Mouse (Mus musculus) limb, embryonic 12.5 days (tissue): ENCODE data around the gene Bcas3. TPM values are rescaled to one million over a fixed set of nuclear protein-coding genes. Genes with fewer than 3 reads are reported as not detected.

Experiments used
- ATAC-seq: fragments of 200-750 bp; cut with Nextera tagmentation; 2 replicates; pipeline ENCODE4 v1.8.0; 2017; ENCODE audit warnings: low read depth, moderate TSS enrichment; ENCODE audit not compliant: insufficient number of reproducible peaks, insufficient read depth, low FRiP score, low TSS enrichment
- H3K27ac ChIP-seq: fragments of 300-500 bp; sonication (generic); 2 replicates; pipeline ENCODE4 v1.5.1; 2016; ENCODE audit warnings: mild to moderate bottlenecking, moderate library complexity
- H3K27me3 ChIP-seq: fragments of 300-500 bp; sonication (generic); 2 replicates; pipeline ENCODE4 v1.6.1; 2016; ENCODE audit warnings: mild to moderate bottlenecking, moderate library complexity
- H3K36me3 ChIP-seq: fragments of 300-500 bp; sonication (generic); 2 replicates; pipeline ENCODE4 v1.6.1; 2016; ENCODE audit warnings: mild to moderate bottlenecking, moderate library complexity
- H3K4me1 ChIP-seq: fragments of 300-500 bp; sonication (generic); replicated peaks from 2 replicates; pipeline ENCODE4 v1.6.1; 2016
- H3K4me2 ChIP-seq: fragments of 300-500 bp; sonication (generic); 2 replicates; pipeline ENCODE4 v1.6.1; 2016; ENCODE audit warnings: mild to moderate bottlenecking, moderate library complexity
- H3K4me3 ChIP-seq: fragments of 300-500 bp; sonication (generic); replicated peaks from 2 replicates; pipeline ENCODE4 v1.5.1; 2016; ENCODE audit warnings: mild to moderate bottlenecking
- H3K9ac ChIP-seq: fragments of 300-500 bp; sonication (generic); replicated peaks from 2 replicates; pipeline ENCODE4 v1.6.1; 2016; ENCODE audit warnings: mild to moderate bottlenecking, moderate library complexity
- H3K9me3 ChIP-seq: fragments of 300-500 bp; sonication (generic); 2 replicates; pipeline ENCODE4 v1.6.1; 2016; ENCODE audit warnings: mild to moderate bottlenecking, moderate library complexity
- WGBS: fragments of 180-500 bp; shearing (Covaris S2); methylation state at CpG from one replicate; pipeline ENCODE4 v1.1.7; 2016; 5-methylcytosine and 5-hydroxymethylcytosine counted together
- microRNA-seq: library from miRNA; unstranded; fragments of <30 nt; microRNA quantifications from one replicate; pipeline ENCODE4, GENCODE M21; 2017
- polyA plus RNA-seq: library from polyadenylated mRNA; unstranded; fragments of >200 nt; fragmentation: Nextera tagmentation; extraction: Ambion mirVana; gene quantifications from 2 replicates; pipeline ENCODE4 v1.2.1, GENCODE M21; 2016

The Bcas3 gene
- polyA plus RNA-seq, 1 experiment from 2014 or later = 29.7 TPM

DNA sequence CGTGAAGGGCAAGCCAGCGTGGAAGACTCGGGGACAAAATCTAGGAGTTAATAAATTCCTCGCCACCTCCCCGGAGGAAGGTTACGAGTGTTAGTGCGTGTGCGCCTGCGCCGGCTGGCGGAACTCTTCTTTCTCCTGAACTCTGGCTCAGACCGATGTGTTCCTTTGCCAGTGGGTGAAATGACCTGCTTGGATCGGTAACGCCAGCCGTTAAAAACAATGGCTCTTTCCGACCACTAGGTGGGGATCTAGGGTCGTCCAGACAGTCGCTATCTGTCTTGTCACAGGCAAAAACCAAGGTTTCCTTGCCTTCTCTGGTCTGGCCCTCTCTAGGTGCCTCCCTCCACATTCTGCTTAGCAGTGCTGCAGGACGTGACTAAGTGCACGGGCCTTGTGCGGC lies 496.1 kb downstream of the Bcas3 start:
- Histone ChIP-seq H3K9me3 (no peaks in the 10 kb centered on the region), H3K27me3 (peaks cover 18% of the 10 kb centered on the region; the same call in 1 of the 2 replicates), H3K4me2 (peak overlapping the region; percentile 52), H3K4me3 (peak overlapping the region; percentile 23), H3K4me1 (peaks cover 4% of the 10 kb centered on the region), H3K9ac (0 out of 2 replicates have a peak overlapping the region, but pooled peaks have one; percentile 28), H3K27ac (no peak overlapping the region), H3K36me3 (no peaks in the 10 kb centered on the region)
- 1% methylated on average over 21 of the region's 21 CpGs for WGBS
- ATAC-seq = peak; percentile 32; the same call in 1 of the 2 replicates

DNA sequence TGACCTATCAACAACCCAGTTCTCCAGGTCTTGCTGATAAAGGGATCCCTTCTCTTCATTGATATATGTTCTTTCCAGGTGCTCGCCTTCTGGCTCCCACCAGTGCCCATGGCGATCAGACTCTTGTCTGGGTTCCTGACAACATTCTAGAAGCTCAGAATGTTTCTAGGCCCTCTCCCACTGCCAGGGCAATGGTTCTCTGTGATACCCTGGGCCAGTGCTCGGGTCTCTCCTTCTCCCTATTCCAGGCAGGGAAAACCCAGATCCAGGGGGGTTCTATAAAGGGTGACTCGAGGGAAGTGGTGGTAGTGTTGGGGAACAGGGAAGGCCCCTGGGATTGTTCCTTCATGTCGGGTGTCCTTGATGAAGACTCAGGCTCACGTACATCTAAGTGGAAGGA lies 497.3 kb downstream of the Bcas3 start, which contains the start of gene Gm11444:
TSS of gene Gm11444 (minus strand) at position 101 of the 400 bp plus-strand sequence.
- Histone ChIP-seq H3K9ac (no peak within 1 kb of the TSS), H3K27me3 (peaks cover 14% of the 10 kb centered on the region; the same call in 1 of the 2 replicates), H3K4me2 (peak within 1 kb of the TSS; percentile 52; the same call in 1 of the 2 replicates), H3K4me1 (no peaks in the 10 kb centered on the region; the same call in none of the 2 replicates), H3K27ac (no peak within 1 kb of the TSS), H3K4me3 (no peak within 1 kb of the TSS), H3K9me3 (peaks cover 4% of the 10 kb centered on the region; the same call in 1 of the 2 replicates), H3K36me3 (no peaks in the 10 kb centered on the region)
- ATAC-seq = no peak
- WGBS = 91% methylated on average over 6 of the region's 6 CpGs

DNA sequence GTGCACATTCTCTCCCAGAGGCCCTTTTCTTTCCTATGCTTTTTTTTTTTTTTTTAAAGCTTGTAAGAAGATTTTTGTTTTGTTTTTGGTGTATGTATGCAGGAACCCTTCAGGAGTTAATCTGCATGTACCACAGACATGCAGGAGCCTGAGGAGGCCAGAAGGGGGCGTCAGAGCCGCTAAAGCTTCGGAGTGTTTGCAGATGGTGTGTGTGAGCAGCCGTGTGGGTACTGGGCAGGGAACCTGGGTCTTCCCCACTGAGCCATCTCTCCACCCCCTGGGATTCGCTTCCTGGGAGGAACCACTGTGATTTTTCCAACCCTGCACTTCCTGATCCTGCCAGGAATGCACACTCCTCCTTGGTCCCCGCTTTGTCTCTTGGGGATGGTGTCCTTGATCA lies 497.8 kb downstream of the Bcas3 start:
- WGBS = 42% methylated on average over 6 of the region's 6 CpGs
- H3K9ac ChIP-seq = no peak overlapping the region
- no peaks in the 10 kb centered on the region for H3K36me3 ChIP-seq
- no peak overlapping the region for H3K4me2 ChIP-seq
- H3K4me1 ChIP-seq = no peaks in the 10 kb centered on the region; the same call in none of the 2 replicates
- H3K9me3 ChIP-seq = peaks cover 4% of the 10 kb centered on the region; the same call in 1 of the 2 replicates
- H3K27me3 ChIP-seq = peaks cover 10% of the 10 kb centered on the region; the same call in 1 of the 2 replicates
- no peak for ATAC-seq
- no peak overlapping the region for H3K4me3 ChIP-seq
- H3K27ac ChIP-seq = no peak overlapping the region

DNA sequence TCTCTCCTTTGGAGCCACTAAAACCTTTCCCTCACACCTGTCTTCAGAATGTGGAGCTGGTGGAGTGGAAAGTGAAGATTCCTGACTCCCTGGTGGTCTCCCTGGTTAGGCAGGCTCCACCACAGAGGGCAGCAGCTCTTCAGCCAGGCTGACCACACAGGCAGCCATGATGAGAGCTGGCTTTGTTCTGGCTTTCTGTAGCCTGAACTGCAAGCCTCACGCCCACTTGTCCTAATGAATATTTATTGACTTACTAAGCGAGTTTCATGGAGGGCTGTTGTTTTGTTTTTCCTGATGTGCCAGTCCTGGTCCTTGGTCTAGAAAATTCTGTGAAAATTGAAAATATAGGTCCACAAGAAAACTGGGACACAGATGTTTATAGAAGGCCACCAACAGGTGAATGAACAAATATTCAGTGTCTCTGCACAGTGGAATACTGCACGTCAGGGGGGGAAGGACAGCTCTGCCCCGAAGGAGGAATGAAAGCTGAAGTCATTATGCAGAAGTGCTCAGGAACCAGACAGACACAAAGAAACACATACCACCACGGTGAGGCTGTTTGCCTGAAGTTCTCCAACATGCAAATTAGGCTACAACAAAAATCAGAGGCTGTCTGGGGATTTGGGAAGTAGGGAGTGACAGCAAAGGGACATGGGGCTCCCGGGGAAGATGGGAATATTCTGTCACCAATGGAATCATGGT lies 505.2 kb downstream of the Bcas3 start:
- Histone ChIP-seq H3K4me1 (peaks cover 6% of the 10 kb centered on the region), H3K9ac (no peak overlapping the region), H3K9me3 (peaks cover 4% of the 10 kb centered on the region; the same call in 1 of the 2 replicates), H3K27me3 (no peaks in the 10 kb centered on the region), H3K36me3 (no peaks in the 10 kb centered on the region), H3K4me2 (no peak overlapping the region), H3K27ac (peak overlapping the region; percentile 18; the same call in 1 of the 2 replicates), H3K4me3 (no peak overlapping the region)
- ATAC-seq = no peak
- 32% methylated on average over 6 of the region's 6 CpGs for WGBS

DNA sequence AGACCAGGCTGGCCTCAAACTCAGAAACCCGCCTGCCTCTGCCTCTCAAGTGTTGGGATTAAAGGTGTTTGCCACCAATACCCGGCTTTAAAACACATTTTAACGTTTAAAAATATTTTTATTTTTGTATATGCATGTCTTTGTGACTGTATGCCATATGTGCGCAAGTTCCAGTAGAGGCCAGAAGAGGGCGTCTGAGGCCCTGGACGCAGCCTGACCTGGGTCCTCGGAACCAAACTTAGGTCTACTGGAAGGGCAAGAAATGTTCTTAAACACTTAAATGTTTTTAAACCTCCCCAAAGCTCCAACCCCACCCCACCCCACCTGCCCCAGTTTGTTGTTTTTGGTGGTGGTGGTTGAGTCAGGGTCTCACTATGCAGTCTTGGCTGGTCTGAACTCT lies 511.4 kb downstream of the Bcas3 start:
- Histone ChIP-seq H3K4me1 (no peaks in the 10 kb centered on the region; the same call in 1 of the 2 replicates), H3K27me3 (no peaks in the 10 kb centered on the region), H3K9ac (no peak overlapping the region), H3K27ac (no peak overlapping the region), H3K9me3 (no peaks in the 10 kb centered on the region), H3K4me3 (no peak overlapping the region), H3K4me2 (no peak overlapping the region), H3K36me3 (no peaks in the 10 kb centered on the region)
- ATAC-seq = no peak
- WGBS = 40% methylated on average over 7 of the region's 7 CpGs

Small RNAs within 50 kb of the gene (microRNA-seq; reads per million reads assigned to microRNA genes)
- gene Mir5110 = not detected

Other genes starting within 250 kb of the Bcas3 start
- gene Usp32, start 213.0 kb upstream of the Bcas3 start, polyA plus RNA-seq = 5.0 and 5.2 TPM in 2 replicates
- 0.43 TPM in 1 of 2 replicates, not detected in the other for gene 1700125H20Rik, start 182.8 kb upstream of the Bcas3 start, polyA plus RNA-seq
- 44.6 and 45.7 TPM in 2 replicates for gene Appbp2, start 118.0 kb upstream of the Bcas3 start, polyA plus RNA-seq
- 26.9 and 27.2 TPM in 2 replicates for gene Ppm1d, start 41.9 kb upstream of the Bcas3 start, polyA plus RNA-seq